Mouse (Mus musculus): ENCODE data around the gene Mucl3. TPM values are rescaled to one million over a fixed set of nuclear protein-coding genes. Genes with fewer than 3 reads are reported as not detected.

Mucl3 gene
- 0.30 and 2.9 TPM in 2 replicates for polyA plus RNA-seq (2015; fragmentation: Nextera tagmentation; extraction: Ambion mirVana)

GRCm38 (mm10) chr17:35643609-35644236, at the start of gene Mucl3:
Gene Mucl3 (minus strand): TSS chr17:35643695.

GRCm38 (mm10) chr17:35673416-35674035, 30.0 kb upstream of the Mucl3 start, which contains the start of gene Gtf2h4:
Gene Gtf2h4 (minus strand): TSS chr17:35673739.

DNA sequence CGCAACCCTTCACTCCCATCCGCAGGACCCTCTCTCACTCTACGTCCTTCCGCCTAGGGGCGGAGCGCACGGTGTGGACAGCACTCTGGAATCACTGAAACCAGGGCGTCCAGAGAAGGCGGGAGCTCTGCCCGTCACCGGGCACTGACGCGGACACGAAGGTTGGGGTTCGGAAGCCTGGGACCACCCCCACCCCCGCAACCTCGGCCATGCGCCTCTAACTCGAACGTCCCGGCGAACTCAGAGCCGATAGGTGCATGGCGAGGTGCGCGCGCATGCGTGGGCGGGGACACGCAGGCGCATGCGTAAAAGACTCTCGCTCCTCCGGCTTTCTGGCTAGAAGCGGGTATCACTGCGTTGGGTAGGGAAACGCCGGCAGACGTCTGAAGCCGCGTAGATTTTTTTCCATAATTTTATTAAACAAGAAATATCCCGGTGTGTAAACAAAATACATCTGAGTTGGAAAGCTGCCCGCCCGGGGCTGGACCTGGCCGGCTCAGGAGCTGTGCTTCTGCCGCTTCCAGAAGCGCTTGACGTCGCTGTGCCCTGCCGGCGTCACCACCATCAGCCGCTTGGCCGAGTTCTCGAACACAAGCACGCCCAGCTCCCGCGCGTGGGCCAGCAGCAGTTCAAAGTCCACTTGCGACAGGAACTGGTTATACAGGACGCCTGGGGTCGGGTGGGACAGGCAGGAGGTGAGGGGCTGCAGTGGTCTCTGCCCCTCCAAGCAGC, 24.0 kb upstream of the Mucl3 start, which contains the start of gene Vars2:
Gene Vars2 (minus strand): TSS at position 259 of the 732 bp plus-strand sequence.

DNA sequence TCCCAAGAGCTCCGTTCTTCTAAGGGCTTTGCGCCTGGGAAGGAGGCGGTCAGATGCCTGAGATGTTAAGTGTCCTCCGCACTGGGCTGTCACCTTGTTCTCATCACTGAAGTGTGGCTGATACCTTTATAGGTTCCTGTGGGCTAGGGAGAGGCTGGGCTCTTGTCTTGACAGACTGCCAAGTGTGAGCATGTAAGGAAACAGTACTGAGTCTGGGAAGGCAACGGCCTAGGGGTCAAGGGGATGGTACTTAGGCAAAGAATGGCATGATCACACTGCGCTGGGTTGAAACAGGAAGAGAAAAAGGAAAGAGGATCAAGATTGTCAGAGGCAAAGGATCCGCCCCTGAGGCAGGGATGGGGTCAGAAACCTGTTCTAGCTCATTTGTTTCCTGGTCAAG, 17.0 kb downstream of the Mucl3 start, which contains the start of gene Gm9573:
Gene Gm9573 (minus strand): TSS at position 101 of the 400 bp plus-strand sequence.

DNA sequence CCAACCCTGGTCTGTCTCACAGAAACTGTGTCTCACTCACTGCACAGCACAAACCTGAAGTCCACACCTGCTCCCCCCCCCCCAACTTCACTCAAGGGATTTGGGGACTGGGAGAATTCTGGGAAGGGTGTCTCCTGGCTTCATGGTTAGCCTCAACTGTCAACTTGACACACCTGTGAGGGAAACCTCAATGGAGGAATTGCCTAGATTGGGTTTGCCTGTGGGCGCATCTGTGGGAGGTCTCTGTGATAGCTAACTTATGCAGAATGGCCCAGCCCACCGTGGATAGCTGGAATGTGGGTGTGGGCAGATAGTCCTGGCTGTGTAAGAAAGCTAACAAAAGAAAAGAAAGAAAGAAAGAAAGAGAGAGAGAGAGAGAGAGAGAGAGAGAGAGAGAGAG, 42.2 kb downstream of the Mucl3 start, which contains the start of gene Sfta2:
Gene Sfta2 (plus strand): TSS at position 301 of the 400 bp plus-strand sequence.

Other genes with a start within 250 kb of the Mucl3 start
- gene H2-Q6, start 218.8 kb downstream of the Mucl3 start, polyA plus RNA-seq (2015; fragmentation: Nextera tagmentation; extraction: Ambion mirVana): 0.16 and 1.2 TPM in 2 replicates
- gene H2-Q7, start 204.5 kb downstream of the Mucl3 start, polyA plus RNA-seq (2015; fragmentation: Nextera tagmentation; extraction: Ambion mirVana): 2.4 and 3.1 TPM in 2 replicates
- 14.6 and 17.7 TPM in 2 replicates for gene H2-Q10, start 173.6 kb downstream of the Mucl3 start, polyA plus RNA-seq (2015; fragmentation: Nextera tagmentation; extraction: Ambion mirVana)
- 0.14 TPM in 1 of 2 replicates, not detected in the other for gene Pou5f1, start 137.7 kb downstream of the Mucl3 start, polyA plus RNA-seq (2015; fragmentation: Nextera tagmentation; extraction: Ambion mirVana)
- 30.0 and 31.1 TPM in 2 replicates for gene Tcf19, start 126.9 kb downstream of the Mucl3 start, polyA plus RNA-seq (2015; fragmentation: Nextera tagmentation; extraction: Ambion mirVana)
- 7.5 and 8.1 TPM in 2 replicates for gene Cchcr1, start 126.6 kb downstream of the Mucl3 start, polyA plus RNA-seq (2015; fragmentation: Nextera tagmentation; extraction: Ambion mirVana)
- gene Psors1c2, start 110.5 kb downstream of the Mucl3 start, polyA plus RNA-seq (2015; fragmentation: Nextera tagmentation; extraction: Ambion mirVana): not detected in 2 replicates
- gene Cdsn, start 91.6 kb downstream of the Mucl3 start, polyA plus RNA-seq (2015; fragmentation: Nextera tagmentation; extraction: Ambion mirVana): 0.32 and 0.65 TPM in 2 replicates
- 0.16 TPM in 1 of 2 replicates, not detected in the other for gene 2300002M23Rik, start 76.2 kb downstream of the Mucl3 start, polyA plus RNA-seq (2015; fragmentation: Nextera tagmentation; extraction: Ambion mirVana)
- gene Sfta2, start 42.1 kb downstream of the Mucl3 start, polyA plus RNA-seq (2015; fragmentation: Nextera tagmentation; extraction: Ambion mirVana): 0.46 TPM in 2 replicates
- not detected in 2 replicates for gene Gm9573, start 17.1 kb downstream of the Mucl3 start, polyA plus RNA-seq (2015; fragmentation: Nextera tagmentation; extraction: Ambion mirVana)
- 6.7 and 11.2 TPM in 2 replicates for gene Vars2, start 23.9 kb upstream of the Mucl3 start, polyA plus RNA-seq (2015; fragmentation: Nextera tagmentation; extraction: Ambion mirVana)
- 18.4 and 28.4 TPM in 2 replicates for gene Gtf2h4, start 30.0 kb upstream of the Mucl3 start, polyA plus RNA-seq (2015; fragmentation: Nextera tagmentation; extraction: Ambion mirVana)
- 34.6 and 39.0 TPM in 2 replicates for gene Ddr1, start 60.9 kb upstream of the Mucl3 start, polyA plus RNA-seq (2015; fragmentation: Nextera tagmentation; extraction: Ambion mirVana)
- gene Ier3, start 178.0 kb upstream of the Mucl3 start, polyA plus RNA-seq (2015; fragmentation: Nextera tagmentation; extraction: Ambion mirVana): 22.9 and 31.0 TPM in 2 replicates
- 82.1 and 88.2 TPM in 2 replicates for gene Flot1, start 179.5 kb upstream of the Mucl3 start, polyA plus RNA-seq (2015; fragmentation: Nextera tagmentation; extraction: Ambion mirVana)
- gene Tubb5, start 194.6 kb upstream of the Mucl3 start, polyA plus RNA-seq (2015; fragmentation: Nextera tagmentation; extraction: Ambion mirVana): 314 and 519 TPM in 2 replicates
- gene Mdc1, start 197.8 kb upstream of the Mucl3 start, polyA plus RNA-seq (2015; fragmentation: Nextera tagmentation; extraction: Ambion mirVana): 3.0 and 4.6 TPM in 2 replicates
- 19.3 and 27.9 TPM in 2 replicates for gene Nrm, start 217.6 kb upstream of the Mucl3 start, polyA plus RNA-seq (2015; fragmentation: Nextera tagmentation; extraction: Ambion mirVana)
- gene Ppp1r18, start 221.9 kb upstream of the Mucl3 start, polyA plus RNA-seq (2015; fragmentation: Nextera tagmentation; extraction: Ambion mirVana): 22.2 and 26.9 TPM in 2 replicates
- gene Dhx16, start 236.1 kb upstream of the Mucl3 start, polyA plus RNA-seq (2015; fragmentation: Nextera tagmentation; extraction: Ambion mirVana): 16.3 and 22.6 TPM in 2 replicates

Measured in adrenal gland, postnatal 0 days (tissue).